Mouse (Mus musculus): ENCODE results near the gene Rnf150. TPM values are rescaled to one million over a fixed set of nuclear protein-coding genes. Genes with fewer than 3 reads are reported as not detected.

Gene Rnf150
- 1.7 and 2.0 TPM in 2 replicates for polyA plus RNA-seq (2015; fragmentation: Nextera tagmentation; extraction: Ambion mirVana)

DNA sequence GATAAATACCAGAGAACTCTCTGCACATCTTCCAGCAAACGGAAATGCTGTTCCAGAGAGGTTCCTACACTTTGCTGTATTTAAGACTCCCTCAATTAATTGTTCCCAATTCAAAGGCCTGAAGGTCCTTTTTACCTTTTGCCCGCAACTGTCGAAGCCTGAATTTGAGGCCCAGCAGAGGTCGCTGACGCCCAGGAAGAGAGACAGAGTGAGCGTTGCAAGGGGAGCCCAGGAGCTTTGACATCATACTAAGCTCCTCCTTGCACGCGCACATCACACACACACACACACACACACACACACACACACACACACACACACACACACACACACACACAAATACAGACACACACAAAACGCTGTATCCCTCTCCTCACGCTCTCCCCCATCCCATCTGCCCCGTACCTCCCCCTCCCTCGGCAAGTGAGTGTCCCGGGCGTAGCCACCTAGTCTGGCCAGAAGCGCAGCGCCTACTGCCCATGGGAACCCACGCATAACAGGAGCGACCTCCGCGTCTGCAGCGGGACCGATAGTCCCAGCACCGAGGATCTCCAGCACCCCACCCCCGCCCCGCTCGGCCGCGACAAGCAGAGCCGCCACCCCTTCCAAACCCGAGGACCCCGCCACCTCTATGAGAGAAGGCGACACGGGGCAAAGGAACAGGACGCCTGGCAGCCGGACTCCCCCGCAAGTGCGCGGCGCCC lies at the start of gene Rnf150:
Rnf150 (plus strand) TSS at position 316 of the 704 bp plus-strand sequence.

Other genes starting within 250 kb of the Rnf150 start
- 33.4 and 37.2 TPM in 2 replicates for gene Zfp330, start 89.2 kb upstream of the Rnf150 start, polyA plus RNA-seq (2015; fragmentation: Nextera tagmentation; extraction: Ambion mirVana)

Data from spleen, postnatal 0 days (tissue).